Mouse (Mus musculus) midbrain, postnatal 0 days (tissue): ENCODE results near the gene Olfr1202. TPM values are rescaled to one million over a fixed set of nuclear protein-coding genes. Genes with fewer than 3 reads are reported as not detected.

Source experiments
- ATAC-seq: fragments of 200-750 bp; cut with Nextera tagmentation; 2 replicates; pipeline ENCODE4 v1.8.0; 2017; ENCODE audit warnings: moderate number of reproducible peaks, mild to moderate bottlenecking, moderate TSS enrichment, moderate library complexity; ENCODE audit not compliant: low FRiP score
- DNase-seq: peaks from one replicate; pipeline ENCODE4 v3.0.0-alpha.2; 2015; ENCODE audit warnings: low spot score
- H3K27ac ChIP-seq: fragments of 300-500 bp; sonication (generic); 2 replicates; pipeline ENCODE4 v1.5.1; 2014; ENCODE audit warnings: low read depth, mild to moderate bottlenecking, low read length, mixed read lengths
- H3K27me3 ChIP-seq: fragments of 300-500 bp; sonication (generic); 2 replicates; pipeline ENCODE4 v1.6.1; 2014; ENCODE audit warnings: low read length, control low read depth, mixed read lengths; ENCODE audit not compliant: insufficient read depth
- H3K36me3 ChIP-seq: fragments of 300-500 bp; sonication (generic); 2 replicates; pipeline ENCODE4 v1.6.1; 2014; ENCODE audit warnings: low read length, control low read depth, mixed read lengths; ENCODE audit not compliant: insufficient read depth
- H3K4me1 ChIP-seq: fragments of 300-500 bp; sonication (generic); 2 replicates; pipeline ENCODE4 v1.6.1; 2014; ENCODE audit warnings: mild to moderate bottlenecking, control low read depth, antibody characterized with exemption, low read length, mixed read lengths; ENCODE audit not compliant: insufficient read depth
- H3K4me2 ChIP-seq: fragments of 300-500 bp; sonication (generic); 2 replicates; pipeline ENCODE4 v1.6.1; 2014; ENCODE audit warnings: low read depth, mild to moderate bottlenecking, low read length, mixed read lengths; ENCODE audit not compliant: poor library complexity, severe bottlenecking
- H3K4me3 ChIP-seq: fragments of 300-500 bp; sonication (generic); 2 replicates; pipeline ENCODE4 v1.5.1; 2014; ENCODE audit warnings: low read depth, mild to moderate bottlenecking, low read length, moderate library complexity
- H3K9ac ChIP-seq: fragments of 300-500 bp; sonication (generic); replicated peaks from 2 replicates; pipeline ENCODE4 v1.6.1; 2014; ENCODE audit warnings: mild to moderate bottlenecking, low read length, moderate library complexity, mixed read lengths; ENCODE audit not compliant: poor library complexity, severe bottlenecking
- H3K9me3 ChIP-seq: fragments of 300-500 bp; sonication (generic); 2 replicates; pipeline ENCODE4 v1.6.1; 2016; ENCODE audit warnings: low read length, control low read depth
- CTCF ChIP-seq: IDR thresholded peaks from 2 replicates; pipeline ENCODE4 v1.5.1; 2016; ENCODE audit warnings: antibody characterized with exemption, mild to moderate bottlenecking
- WGBS: fragments of 180-500 bp; shearing (Covaris S2); extraction: QIAGEN DNeasy Blood & Tissue Kit; methylation state at CpG from one replicate; pipeline ENCODE4 v1.1.7; 2014; 5-methylcytosine and 5-hydroxymethylcytosine counted together
- polyA plus RNA-seq: library from polyadenylated mRNA; unstranded; fragments of >200 nt; fragmentation: Nextera tagmentation; extraction: Ambion mirVana; gene quantifications from 2 replicates; pipeline ENCODE4 v1.2.1, GENCODE M21; 2015
- total RNA-seq: library from RNA; depleted of rRNA; stranded (reverse); fragments of >200 nt; gene quantifications from 2 replicates; pipeline ENCODE4 v1.2.3, GENCODE M21; 2014; rRNA removed

The Olfr1202 gene
- total and polyA plus RNA-seq, 2 experiments from 2014 or later = 0.04 TPM; not detected in 1

DNA sequence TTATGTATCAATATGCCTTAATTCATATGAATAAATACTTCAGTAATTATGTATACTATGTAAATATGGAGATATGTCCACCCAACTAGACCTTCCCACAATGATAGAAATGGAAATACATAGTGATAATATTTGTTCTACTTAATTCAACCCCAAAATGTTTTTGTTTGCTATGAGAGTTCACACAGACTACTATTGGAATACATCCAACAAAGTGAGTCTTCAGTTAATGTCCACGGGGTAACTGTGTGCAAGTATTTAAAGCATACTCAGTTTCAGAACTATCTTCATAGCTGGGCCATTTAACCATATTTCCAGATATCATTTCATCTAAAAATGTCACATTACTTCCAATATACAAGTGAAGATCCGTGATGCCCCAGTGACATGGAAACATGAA is 48.6 kb downstream of the Olfr1202 start, which contains the start of gene Olfr1206:
Olfr1206 (plus strand) TSS at position 301 of the 400 bp plus-strand sequence.
- H3K4me1 ChIP-seq = no peaks in the 10 kb centered on the region
- 80% methylated on average over 2 of the region's 2 CpGs for WGBS
- H3K27me3 ChIP-seq = no peaks in the 10 kb centered on the region
- H3K4me2 ChIP-seq = no peak within 1 kb of the TSS
- no peak within 1 kb of the TSS for H3K4me3 ChIP-seq
- TF ChIP-seq CTCF = no peak
- DNase-seq (no peak), ATAC-seq (no peak)
- no peaks in the 10 kb centered on the region for H3K36me3 ChIP-seq
- H3K9me3 ChIP-seq = no peaks in the 10 kb centered on the region
- H3K9ac ChIP-seq = no peak within 1 kb of the TSS
- no peak within 1 kb of the TSS for H3K27ac ChIP-seq

Other genes with a start within 250 kb of the Olfr1202 start
- not detected in 2 replicates for gene Olfr1189, start 228.0 kb upstream of the Olfr1202 start, total RNA-seq
- gene Olfr1189, start 228.0 kb upstream of the Olfr1202 start, polyA plus RNA-seq = not detected in 2 replicates
- gene Olfr1191-ps1, start 174.0 kb upstream of the Olfr1202 start, total RNA-seq = 0.28 TPM in 1 of 2 replicates, not detected in the other
- not detected in 2 replicates for gene Olfr1191-ps1, start 174.0 kb upstream of the Olfr1202 start, polyA plus RNA-seq
- not detected in 2 replicates for gene Olfr1192-ps1, start 166.0 kb upstream of the Olfr1202 start, total RNA-seq
- gene Olfr1192-ps1, start 166.0 kb upstream of the Olfr1202 start, polyA plus RNA-seq = not detected in 2 replicates
- not detected in 2 replicates for gene Olfr1193, start 138.9 kb upstream of the Olfr1202 start, total RNA-seq
- gene Olfr1193, start 138.9 kb upstream of the Olfr1202 start, polyA plus RNA-seq = not detected in 2 replicates
- gene Olfr1195, start 125.3 kb upstream of the Olfr1202 start, total RNA-seq = not detected in 2 replicates
- gene Olfr1195, start 125.3 kb upstream of the Olfr1202 start, polyA plus RNA-seq = not detected in 2 replicates
- not detected in 2 replicates for gene Olfr1196, start 109.9 kb upstream of the Olfr1202 start, total RNA-seq
- gene Olfr1196, start 109.9 kb upstream of the Olfr1202 start, polyA plus RNA-seq = not detected in 2 replicates
- not detected in 2 replicates for gene Olfr1197, start 82.1 kb upstream of the Olfr1202 start, total RNA-seq
- gene Olfr1197, start 82.1 kb upstream of the Olfr1202 start, polyA plus RNA-seq = not detected in 2 replicates
- not detected in 2 replicates for gene Olfr1198, start 63.1 kb upstream of the Olfr1202 start, total RNA-seq
- gene Olfr1198, start 63.1 kb upstream of the Olfr1202 start, polyA plus RNA-seq = not detected in 2 replicates
- gene Olfr1199, start 54.0 kb upstream of the Olfr1202 start, total RNA-seq = not detected in 2 replicates
- not detected in 2 replicates for gene Olfr1199, start 54.0 kb upstream of the Olfr1202 start, polyA plus RNA-seq
- gene Olfr1200, start 44.0 kb upstream of the Olfr1202 start, total RNA-seq = not detected in 2 replicates
- not detected in 2 replicates for gene Olfr1200, start 44.0 kb upstream of the Olfr1202 start, polyA plus RNA-seq
- gene Olfr1201, start 21.5 kb upstream of the Olfr1202 start, total RNA-seq = not detected in 2 replicates
- not detected in 2 replicates for gene Olfr1201, start 21.5 kb upstream of the Olfr1202 start, polyA plus RNA-seq
- not detected in 2 replicates for gene Olfr1205, start 15.2 kb downstream of the Olfr1202 start, total RNA-seq
- gene Olfr1205, start 15.2 kb downstream of the Olfr1202 start, polyA plus RNA-seq = not detected in 2 replicates
- not detected in 2 replicates for gene Olfr1204, start 34.8 kb downstream of the Olfr1202 start, total RNA-seq
- not detected in 2 replicates for gene Olfr1204, start 34.8 kb downstream of the Olfr1202 start, polyA plus RNA-seq
- gene Olfr1206, start 48.7 kb downstream of the Olfr1202 start, total RNA-seq = not detected in 2 replicates
- gene Olfr1206, start 48.7 kb downstream of the Olfr1202 start, polyA plus RNA-seq = not detected in 2 replicates
- gene Olfr1208, start 87.8 kb downstream of the Olfr1202 start, total RNA-seq = not detected in 2 replicates
- not detected in 2 replicates for gene Olfr1208, start 87.8 kb downstream of the Olfr1202 start, polyA plus RNA-seq
- not detected in 2 replicates for gene Olfr1209, start 100.7 kb downstream of the Olfr1202 start, total RNA-seq
- not detected in 2 replicates for gene Olfr1209, start 100.7 kb downstream of the Olfr1202 start, polyA plus RNA-seq
- not detected in 2 replicates for gene Olfr1211, start 123.6 kb downstream of the Olfr1202 start, total RNA-seq
- not detected in 2 replicates for gene Olfr1211, start 123.6 kb downstream of the Olfr1202 start, polyA plus RNA-seq
- gene Olfr1212, start 139.5 kb downstream of the Olfr1202 start, total RNA-seq = not detected in 2 replicates
- gene Olfr1212, start 139.5 kb downstream of the Olfr1202 start, polyA plus RNA-seq = not detected in 2 replicates
- not detected in 2 replicates for gene Gm13762, start 165.8 kb downstream of the Olfr1202 start, total RNA-seq
- not detected in 2 replicates for gene Gm13762, start 165.8 kb downstream of the Olfr1202 start, polyA plus RNA-seq
- gene Olfr1214, start 178.2 kb downstream of the Olfr1202 start, total RNA-seq = not detected in 2 replicates
- gene Olfr1214, start 178.2 kb downstream of the Olfr1202 start, polyA plus RNA-seq = not detected in 2 replicates
- not detected in 2 replicates for gene Olfr1215, start 192.5 kb downstream of the Olfr1202 start, total RNA-seq
- not detected in 2 replicates for gene Olfr1215, start 192.5 kb downstream of the Olfr1202 start, polyA plus RNA-seq
- gene Olfr1216, start 203.8 kb downstream of the Olfr1202 start, total RNA-seq = not detected in 2 replicates
- gene Olfr1216, start 203.8 kb downstream of the Olfr1202 start, polyA plus RNA-seq = not detected in 2 replicates
- gene Olfr1217, start 217.6 kb downstream of the Olfr1202 start, total RNA-seq = not detected in 2 replicates
- gene Olfr1217, start 217.6 kb downstream of the Olfr1202 start, polyA plus RNA-seq = not detected in 2 replicates
- not detected in 2 replicates for gene Olfr1218, start 246.7 kb downstream of the Olfr1202 start, total RNA-seq
- not detected in 2 replicates for gene Olfr1218, start 246.7 kb downstream of the Olfr1202 start, polyA plus RNA-seq